Mouse (Mus musculus) lung, postnatal 36 days (tissue): ENCODE results near the gene D230025D16Rik.
"Not testable (repeated sequence)": the region's sequence is repeated elsewhere in the genome, so short reads cannot be mapped to it uniquely, and the experiment has no call there.

ENCODE experiments used
- DNase-seq: peaks from one replicate; pipeline ENCODE4 v3.0.0; 2022; ENCODE audit warnings: mixed read lengths

Gene D230025D16Rik

GRCm38 (mm10) chr8:105224413-105225271 is at the start of gene D230025D16Rik:
Gene D230025D16Rik (plus strand): TSS chr8:105225145.
- peak; percentile 96 for DNase-seq

GRCm38 (mm10) chr8:105175287-105175686 is 49.7 kb upstream of the D230025D16Rik start:
- not testable (repeated sequence) for DNase-seq

- DNase-seq, result no peak
These were observed 46.6 kb upstream of the D230025D16Rik start for GRCm38 (mm10) chr8:105178211-105178800.

GRCm38 (mm10) chr8:105182201-105182600 is 42.7 kb upstream of the D230025D16Rik start:
- no peak for DNase-seq

- no peak for DNase-seq
These were observed 38.4 kb upstream of the D230025D16Rik start for GRCm38 (mm10) chr8:105186467-105187005.

DNA sequence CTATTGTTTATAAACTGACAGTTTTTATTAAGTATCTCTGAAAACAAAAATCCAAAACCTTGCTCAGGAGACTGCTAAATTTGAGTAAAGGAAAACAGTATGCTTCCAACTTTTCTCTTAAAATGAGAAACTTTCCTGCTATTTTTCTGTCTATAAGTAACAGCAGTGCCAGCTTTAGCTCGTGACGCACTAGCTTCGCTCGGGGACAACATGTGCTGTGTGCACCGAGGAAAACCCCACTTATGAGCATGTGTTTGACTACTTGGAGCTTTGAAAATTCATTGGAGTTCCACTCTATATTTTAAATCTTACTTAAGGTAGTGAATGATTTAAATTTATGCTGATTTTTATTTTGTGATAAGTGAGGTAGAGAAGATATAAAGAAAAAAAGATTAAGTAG is 32.8 kb upstream of the D230025D16Rik start:
- DNase-seq, result no peak

- DNase-seq, result no peak
These were observed 19.2 kb upstream of the D230025D16Rik start for GRCm38 (mm10) chr8:105205748-105206147.

DNA sequence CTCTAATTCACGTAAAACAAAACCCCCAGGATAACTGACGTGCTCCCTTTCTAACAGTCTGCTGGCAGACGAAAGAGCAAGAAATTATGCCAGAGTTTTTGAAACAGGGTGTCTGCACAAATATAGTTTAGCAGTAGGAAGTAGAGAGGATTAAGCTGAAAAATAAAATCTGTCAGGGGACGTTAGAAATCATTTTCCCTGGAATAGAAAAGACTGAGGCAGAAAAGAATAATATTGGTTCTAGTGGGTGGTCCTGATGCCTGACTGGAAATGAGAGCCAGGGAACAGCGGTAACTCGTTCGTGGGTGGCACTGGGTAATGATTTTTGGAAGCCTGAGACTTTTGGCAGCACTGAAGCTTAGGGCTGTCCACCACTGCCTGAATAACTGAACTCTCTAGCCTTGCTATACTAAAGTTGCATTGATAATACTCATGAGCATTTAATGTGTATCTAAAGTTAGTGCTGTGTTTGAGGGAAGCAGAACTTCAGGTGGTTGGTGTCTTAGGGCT is 18.1 kb upstream of the D230025D16Rik start:
- DNase-seq, result no peak

GRCm38 (mm10) chr8:105207675-105208273 is 17.2 kb upstream of the D230025D16Rik start:
- DNase-seq, result no peak

DNA sequence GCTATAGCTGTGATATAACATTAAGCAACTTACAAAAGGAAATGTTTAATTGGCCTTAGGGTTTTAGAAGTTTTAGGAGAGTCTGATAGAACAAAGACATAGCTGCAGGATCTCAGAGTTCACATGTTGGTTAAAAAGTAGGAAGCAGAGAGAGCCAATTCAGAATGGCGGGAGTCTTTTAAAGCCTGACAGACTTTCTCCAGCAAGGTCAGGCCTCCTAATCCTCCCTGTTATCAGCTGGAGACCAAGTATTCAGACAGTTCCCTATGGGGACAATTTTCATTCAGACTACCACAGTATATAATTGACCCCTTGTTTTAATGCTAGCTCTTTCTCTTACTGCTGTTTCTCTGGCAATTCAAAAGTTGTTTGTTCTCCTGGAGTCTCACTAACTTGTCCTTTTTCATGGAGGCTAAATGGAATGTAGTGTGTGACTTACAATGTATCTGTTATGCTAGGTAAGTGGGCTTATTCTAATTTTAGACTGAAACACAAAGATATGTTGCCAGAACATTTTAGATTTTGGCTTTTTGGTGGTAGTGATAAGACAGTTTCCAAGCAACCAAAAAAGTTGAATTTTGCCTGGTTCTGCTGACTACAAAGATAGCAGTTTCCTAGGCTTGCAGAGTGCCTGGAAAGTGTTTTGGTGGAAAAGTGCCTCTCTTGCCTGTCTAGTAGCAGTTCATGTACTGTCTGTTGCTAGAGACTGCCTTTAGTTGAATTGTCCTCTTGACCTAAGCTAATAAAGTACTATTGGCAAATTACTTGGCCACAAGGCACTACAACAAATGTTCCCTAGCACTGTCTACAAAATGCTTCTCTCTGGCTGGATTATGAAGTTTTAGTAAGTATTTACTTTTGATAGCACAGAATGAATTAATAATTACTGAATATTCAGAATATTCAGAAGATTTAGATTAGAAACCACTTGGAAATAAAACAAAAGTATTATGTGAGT is 15.5 kb upstream of the D230025D16Rik start:
- no peak for DNase-seq

- DNase-seq, result no peak
These were observed 10.8 kb upstream of the D230025D16Rik start for GRCm38 (mm10) chr8:105214104-105214503.

- peak; percentile 77 for DNase-seq
These were observed 6.9 kb upstream of the D230025D16Rik start for GRCm38 (mm10) chr8:105217926-105218522.

DNA sequence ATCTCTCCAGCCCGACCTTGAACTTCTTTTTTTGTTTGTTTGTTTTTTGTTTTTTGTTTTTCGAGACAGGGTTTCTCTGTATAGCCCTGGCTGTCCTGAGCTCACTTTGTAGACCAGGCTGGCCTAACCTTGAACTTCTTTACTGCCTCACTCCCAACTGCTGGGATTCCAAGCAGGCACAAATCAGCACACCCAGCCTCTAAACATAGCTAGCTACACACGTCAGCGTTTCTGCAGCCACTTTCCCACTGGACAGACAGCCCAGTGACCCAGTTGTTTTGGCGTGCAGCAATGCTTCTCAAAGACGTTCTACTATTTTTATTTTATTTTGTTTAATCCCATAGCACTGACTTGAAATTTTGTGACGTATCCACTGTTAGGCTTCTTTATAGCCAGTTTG is 1.1 kb upstream of the D230025D16Rik start:
- DNase-seq, result no peak

DNA sequence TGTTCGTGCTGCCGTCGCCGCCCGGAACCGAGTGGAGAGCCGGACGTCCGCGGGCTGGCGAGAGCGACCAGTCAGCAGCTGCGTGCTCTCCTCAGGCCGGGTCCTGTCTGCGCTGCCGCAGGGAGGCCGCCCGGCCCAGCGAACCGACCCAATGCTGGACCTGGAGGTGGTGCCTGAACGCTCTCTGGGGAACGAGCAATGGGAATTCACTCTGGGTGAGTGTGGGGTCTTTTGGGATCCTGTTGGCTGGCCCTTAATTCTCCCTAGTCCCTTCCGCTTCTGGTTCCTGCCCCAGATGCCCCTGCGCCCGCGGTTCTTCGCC is 288 bp downstream of the D230025D16Rik start:
- DNase-seq, result no peak

- peak; percentile 87 for DNase-seq
These were observed 972 bp downstream of the D230025D16Rik start for GRCm38 (mm10) chr8:105225917-105226316.

- DNase-seq, result no peak
These were observed 6.8 kb downstream of the D230025D16Rik start for GRCm38 (mm10) chr8:105231503-105232320.

DNA sequence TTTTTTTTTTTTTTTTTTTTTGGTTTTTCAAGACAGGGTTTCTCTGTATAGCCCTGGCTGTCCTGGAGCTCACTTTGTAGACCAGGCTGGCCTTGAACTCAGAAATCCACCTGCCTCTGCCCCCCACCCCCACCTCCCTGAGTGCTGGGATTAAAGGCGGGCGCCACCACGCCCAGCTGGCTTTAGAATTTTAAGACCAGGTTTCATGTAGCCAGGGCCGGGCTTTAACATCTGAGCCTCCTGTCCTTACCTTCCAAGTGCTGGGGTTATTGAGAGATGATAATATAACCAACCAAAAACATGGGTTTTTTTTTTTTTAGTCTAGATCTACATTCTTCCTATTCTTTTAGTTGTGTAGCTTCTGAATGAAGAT is 7.4 kb downstream of the D230025D16Rik start:
- not testable (repeated sequence) for DNase-seq

- no peak for DNase-seq
These were observed 8.4 kb downstream of the D230025D16Rik start for GRCm38 (mm10) chr8:105233126-105233935.

GRCm38 (mm10) chr8:105235206-105235605 is 10.3 kb downstream of the D230025D16Rik start:
- DNase-seq, result no peak
